Mouse (Mus musculus): ENCODE results near the gene Enkd1. TPM values are rescaled to one million over a fixed set of nuclear protein-coding genes. Genes with fewer than 3 reads are reported as not detected.
A peak's percentile ranks its signal among the peaks of the same experiment; 100 is the strongest.

The Enkd1 gene
- polyA plus RNA-seq, 1 experiment from 2014 or later, result 13.3 TPM

DNA sequence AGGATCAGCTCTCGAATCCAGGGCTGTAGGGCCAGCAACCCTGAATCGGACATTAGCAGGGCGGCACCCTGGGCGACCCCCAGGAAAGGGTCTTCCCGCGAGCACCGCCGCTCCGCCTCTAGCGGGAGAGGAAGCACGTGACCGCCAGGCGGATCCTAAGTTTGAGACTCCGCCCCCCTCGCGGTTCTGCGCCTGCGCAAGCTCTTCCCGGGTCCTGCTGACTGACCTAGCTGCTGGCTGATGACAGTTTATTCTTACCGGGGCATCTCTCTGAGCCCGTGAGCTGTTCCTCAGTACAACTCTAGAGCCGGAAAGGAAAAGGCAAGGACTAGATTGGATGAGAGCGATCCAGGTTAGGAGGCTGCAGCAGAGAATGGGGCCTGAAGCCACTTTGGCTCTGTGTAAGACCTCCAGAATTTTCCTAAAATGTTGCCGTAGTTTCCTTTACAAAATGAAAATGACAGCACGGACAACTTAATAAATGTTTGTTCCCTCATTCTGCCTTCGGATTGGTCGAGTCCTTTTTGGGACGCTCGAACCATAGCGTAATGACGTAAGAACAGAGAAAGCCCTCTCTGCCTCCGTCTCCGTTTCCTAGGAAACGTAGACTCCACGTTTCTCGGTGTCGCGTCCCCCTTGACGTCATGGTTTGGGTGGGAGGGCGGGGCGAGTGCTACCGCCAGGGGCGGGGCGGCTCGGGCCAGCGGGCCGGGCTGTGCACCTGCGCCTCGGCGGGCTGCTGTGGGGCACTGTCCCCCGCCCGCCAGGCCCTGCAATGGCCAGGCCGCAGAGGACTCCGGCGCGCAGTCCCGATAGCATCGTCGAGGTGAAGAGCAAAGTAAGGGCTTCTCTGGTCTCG, 6.8 kb downstream of the Enkd1 start, which contains the start of the genes Acd and Pard6a:
Gene Acd, minus strand, starts transcription at position 137 of the 859 bp plus-strand sequence.
Gene Pard6a, plus strand, starts transcription at position 183 of the 859 bp plus-strand sequence.
- peaks cover 49% of the 10 kb centered on the region for H3K36me3 ChIP-seq
- peak within 1 kb of the TSS; percentile 96 for H3K27ac ChIP-seq (replicated peaks)
- H3K9me3 ChIP-seq, result no peaks in the 10 kb centered on the region
- peak; percentile 73 for ATAC-seq (ENCODE audit: extremely low read depth, insufficient number of reproducible peaks, low FRiP score, low TSS enrichment)
- peaks cover 22% of the 10 kb centered on the region for H3K4me1 ChIP-seq
- H3K4me2 ChIP-seq, result peak within 1 kb of the TSS; percentile 97
- H3K27me3 ChIP-seq (replicated peaks), result no peaks in the 10 kb centered on the region
- H3K9ac ChIP-seq, result peak within 1 kb of the TSS; percentile 85
- under 1% methylated on average over 60 of the region's 60 CpGs for WGBS
- peak within 1 kb of the TSS; percentile 84 for H3K4me3 ChIP-seq

GRCm38 (mm10) chr8:105700566-105700965, 7.4 kb downstream of the Enkd1 start:
- H3K36me3 ChIP-seq, result peaks cover 51% of the 10 kb centered on the region
- under 1% methylated on average over 21 of the region's 21 CpGs for WGBS
- H3K27ac ChIP-seq (replicated peaks), result peak overlapping the region; percentile 96
- H3K4me1 ChIP-seq, result peaks cover 22% of the 10 kb centered on the region
- H3K4me3 ChIP-seq, result peak overlapping the region; percentile 84
- H3K9ac ChIP-seq, result peak overlapping the region; percentile 85
- H3K9me3 ChIP-seq, result no peaks in the 10 kb centered on the region
- peak; percentile 33; the same call in 1 of the 2 replicates for ATAC-seq (ENCODE audit: extremely low read depth, insufficient number of reproducible peaks, low FRiP score, low TSS enrichment)
- H3K4me2 ChIP-seq, result peak overlapping the region; percentile 97
- peaks cover 2% of the 10 kb centered on the region; the same call in 1 of the 2 replicates for H3K27me3 ChIP-seq (replicated peaks)

DNA sequence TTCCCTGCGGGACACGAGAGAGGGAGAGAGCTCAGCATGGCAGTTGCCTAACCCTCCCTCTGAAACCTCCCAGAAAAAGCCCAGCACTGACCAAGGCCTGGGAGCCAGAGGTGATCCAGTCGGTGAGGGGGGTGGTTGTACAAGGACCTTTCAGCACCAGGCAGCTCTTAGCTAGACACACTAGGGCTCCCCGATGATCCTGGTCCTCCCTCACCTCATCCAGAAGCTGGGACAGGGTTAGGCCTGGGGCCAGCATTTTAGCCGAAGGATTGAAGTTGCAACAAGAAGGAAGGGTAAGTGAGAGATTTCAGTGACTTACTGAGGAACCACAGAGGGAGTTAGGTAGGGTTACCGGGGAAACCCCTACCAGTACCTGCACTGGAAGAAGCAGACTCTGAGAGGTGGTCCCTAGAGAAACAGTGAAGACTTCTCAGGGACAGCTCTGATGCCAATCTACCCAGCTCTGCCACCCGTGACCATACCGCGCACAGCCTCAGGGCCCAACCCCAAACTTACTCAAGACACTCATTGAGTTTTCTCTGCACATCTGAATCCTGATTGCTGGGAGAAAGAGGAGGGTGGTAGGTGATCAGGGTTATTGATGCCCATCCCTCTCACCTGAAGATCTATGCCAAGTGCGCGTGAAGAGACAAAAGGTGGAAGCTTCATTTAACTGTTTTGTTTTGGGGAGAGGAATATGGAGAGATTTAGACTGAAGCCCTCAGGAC, 8.4 kb downstream of the Enkd1 start:
- Histone ChIP-seq H3K4me1 (peaks cover 22% of the 10 kb centered on the region), H3K27me3 (replicated peaks) (peaks cover 11% of the 10 kb centered on the region), H3K9me3 (no peaks in the 10 kb centered on the region), H3K4me2 (peak overlapping the region; percentile 97), H3K4me3 (peak overlapping the region; percentile 84), H3K27ac (replicated peaks) (no peak overlapping the region), H3K9ac (peak overlapping the region; percentile 85), H3K36me3 (peaks cover 52% of the 10 kb centered on the region)
- no peak for ATAC-seq (ENCODE audit: extremely low read depth, insufficient number of reproducible peaks, low FRiP score, low TSS enrichment)
- 85% methylated on average over 11 of the region's 11 CpGs for WGBS

DNA sequence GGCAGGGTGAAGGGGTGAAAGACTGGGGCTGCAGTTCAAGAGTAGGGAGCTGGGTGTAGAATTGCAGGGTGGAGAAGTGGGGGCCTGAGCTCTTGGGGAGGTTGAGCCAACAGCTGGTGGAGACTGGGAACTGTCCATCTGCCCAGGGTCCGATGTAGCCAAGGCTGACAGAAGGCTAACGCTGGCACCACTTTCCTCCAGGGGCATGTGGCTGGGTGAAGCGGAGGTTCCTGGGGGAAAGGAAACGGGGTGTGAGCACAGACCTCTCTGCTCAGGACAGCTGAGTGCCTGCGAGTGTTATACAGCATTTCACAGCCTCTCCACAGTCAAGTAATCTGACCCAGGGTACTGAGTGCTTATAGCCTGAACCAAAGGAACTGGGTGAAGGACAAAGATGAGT, 9.3 kb downstream of the Enkd1 start:
- Histone ChIP-seq H3K27ac (replicated peaks) (no peak overlapping the region), H3K27me3 (replicated peaks) (peaks cover 21% of the 10 kb centered on the region), H3K9ac (no peak overlapping the region), H3K4me3 (no peak overlapping the region), H3K4me2 (no peak overlapping the region), H3K9me3 (no peaks in the 10 kb centered on the region), H3K36me3 (peaks cover 46% of the 10 kb centered on the region), H3K4me1 (peaks cover 31% of the 10 kb centered on the region)
- 86% methylated on average over 5 of the region's 5 CpGs for WGBS
- ATAC-seq (ENCODE audit: extremely low read depth, insufficient number of reproducible peaks, low FRiP score, low TSS enrichment), result no peak

DNA sequence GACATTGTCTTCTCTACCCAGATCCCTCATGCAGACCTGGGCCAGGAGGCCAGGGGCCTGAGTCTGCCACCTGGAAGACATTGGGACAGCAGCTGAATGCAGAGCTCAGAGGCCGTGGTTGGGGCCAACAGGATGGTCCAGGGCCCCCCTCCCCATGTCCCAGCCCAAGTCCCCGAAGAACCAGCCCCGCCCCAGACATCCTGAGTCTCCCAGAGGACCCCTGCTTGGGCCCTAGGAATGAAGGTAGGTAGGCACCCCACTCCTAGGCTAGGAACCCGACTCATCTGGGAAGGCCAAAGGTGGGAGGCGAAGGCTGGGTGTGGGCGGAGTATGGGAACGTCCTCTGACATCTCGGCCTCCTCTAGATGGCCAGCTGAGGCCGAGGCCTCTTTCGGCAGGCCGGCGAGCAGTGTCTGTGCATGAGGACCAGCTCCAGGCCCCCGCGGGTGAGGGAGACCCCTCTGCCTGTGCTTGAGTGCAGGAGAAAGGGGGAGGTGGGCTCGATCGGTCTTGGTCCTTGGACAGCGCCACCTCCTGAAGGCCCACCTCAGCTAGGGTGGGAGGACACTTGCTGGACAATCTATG, 10.7 kb downstream of the Enkd1 start:
- Histone ChIP-seq H3K27me3 (replicated peaks) (peaks cover 25% of the 10 kb centered on the region), H3K36me3 (peaks cover 40% of the 10 kb centered on the region), H3K4me3 (no peak overlapping the region), H3K9ac (no peak overlapping the region), H3K4me2 (no peak overlapping the region), H3K4me1 (peaks cover 30% of the 10 kb centered on the region), H3K27ac (replicated peaks) (no peak overlapping the region), H3K9me3 (no peaks in the 10 kb centered on the region)
- no peak for ATAC-seq (ENCODE audit: extremely low read depth, insufficient number of reproducible peaks, low FRiP score, low TSS enrichment)
- WGBS, result 83% methylated on average over 17 of the region's 17 CpGs

GRCm38 (mm10) chr8:105695080-105695780, 12.8 kb downstream of the Enkd1 start:
- Histone ChIP-seq H3K9me3 (no peaks in the 10 kb centered on the region), H3K4me1 (peaks cover 20% of the 10 kb centered on the region), H3K4me3 (no peak overlapping the region), H3K4me2 (no peak overlapping the region), H3K36me3 (peaks cover 40% of the 10 kb centered on the region), H3K27me3 (replicated peaks) (peaks cover 32% of the 10 kb centered on the region), H3K27ac (replicated peaks) (no peak overlapping the region), H3K9ac (no peak overlapping the region)
- 69% methylated on average over 30 of the region's 30 CpGs for WGBS
- ATAC-seq (ENCODE audit: extremely low read depth, insufficient number of reproducible peaks, low FRiP score, low TSS enrichment), result no peak

GRCm38 (mm10) chr8:105694051-105694799, 13.8 kb downstream of the Enkd1 start:
- Histone ChIP-seq H3K4me2 (peak overlapping the region; percentile 91), H3K36me3 (peaks cover 37% of the 10 kb centered on the region), H3K9ac (peak overlapping the region; percentile 71), H3K4me3 (peak overlapping the region; percentile 56), H3K9me3 (no peaks in the 10 kb centered on the region), H3K27ac (replicated peaks) (no peak overlapping the region), H3K4me1 (peaks cover 12% of the 10 kb centered on the region), H3K27me3 (replicated peaks) (peaks cover 42% of the 10 kb centered on the region)
- 8% methylated on average over 40 of the region's 40 CpGs for WGBS
- 0 out of 2 replicates have a peak, but pooled peaks have one; percentile 6 for ATAC-seq (ENCODE audit: extremely low read depth, insufficient number of reproducible peaks, low FRiP score, low TSS enrichment)

DNA sequence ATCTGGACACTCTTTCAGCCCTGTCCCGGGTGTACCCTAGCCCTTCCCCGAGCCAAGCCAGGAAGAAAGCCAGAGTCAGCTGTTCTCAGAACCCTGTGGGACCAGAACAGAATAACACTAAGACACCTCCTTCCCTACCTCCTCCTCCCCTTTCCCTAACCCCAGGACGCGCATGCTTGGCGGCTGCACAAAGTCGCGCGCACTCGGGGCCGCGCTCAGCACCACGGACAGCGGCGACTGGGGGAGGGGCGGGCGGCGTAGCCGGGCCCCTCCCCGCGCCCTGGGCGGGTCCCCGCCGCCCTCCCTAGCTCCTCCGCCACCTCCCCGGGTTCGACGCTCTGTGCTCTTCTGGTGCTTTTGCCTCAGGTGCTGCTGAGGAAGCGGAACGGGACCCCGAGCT, 14.4 kb downstream of the Enkd1 start:
- peak; percentile 5 for ATAC-seq (ENCODE audit: extremely low read depth, insufficient number of reproducible peaks, low FRiP score, low TSS enrichment)
- Histone ChIP-seq H3K9me3 (no peaks in the 10 kb centered on the region), H3K9ac (peak overlapping the region; percentile 71), H3K27ac (replicated peaks) (no peak overlapping the region), H3K27me3 (replicated peaks) (peaks cover 48% of the 10 kb centered on the region), H3K4me1 (peaks cover 12% of the 10 kb centered on the region), H3K36me3 (peaks cover 32% of the 10 kb centered on the region), H3K4me3 (peak overlapping the region; percentile 56), H3K4me2 (peak overlapping the region; percentile 91)
- whole genome bisulfite sequencing, result 4% methylated on average over 28 of the region's 30 CpGs

GRCm38 (mm10) chr8:105692449-105693182, 15.4 kb downstream of the Enkd1 start:
- H3K27me3 ChIP-seq (replicated peaks), result peaks cover 58% of the 10 kb centered on the region
- 90% methylated on average over 11 of the region's 11 CpGs for WGBS
- peaks cover 22% of the 10 kb centered on the region for H3K36me3 ChIP-seq
- H3K27ac ChIP-seq (replicated peaks), result no peak overlapping the region
- no peak overlapping the region for H3K4me3 ChIP-seq
- no peak overlapping the region for H3K9ac ChIP-seq
- H3K4me1 ChIP-seq, result peaks cover 16% of the 10 kb centered on the region
- no peak for ATAC-seq (ENCODE audit: extremely low read depth, insufficient number of reproducible peaks, low FRiP score, low TSS enrichment)
- no peaks in the 10 kb centered on the region for H3K9me3 ChIP-seq
- no peak overlapping the region for H3K4me2 ChIP-seq

DNA sequence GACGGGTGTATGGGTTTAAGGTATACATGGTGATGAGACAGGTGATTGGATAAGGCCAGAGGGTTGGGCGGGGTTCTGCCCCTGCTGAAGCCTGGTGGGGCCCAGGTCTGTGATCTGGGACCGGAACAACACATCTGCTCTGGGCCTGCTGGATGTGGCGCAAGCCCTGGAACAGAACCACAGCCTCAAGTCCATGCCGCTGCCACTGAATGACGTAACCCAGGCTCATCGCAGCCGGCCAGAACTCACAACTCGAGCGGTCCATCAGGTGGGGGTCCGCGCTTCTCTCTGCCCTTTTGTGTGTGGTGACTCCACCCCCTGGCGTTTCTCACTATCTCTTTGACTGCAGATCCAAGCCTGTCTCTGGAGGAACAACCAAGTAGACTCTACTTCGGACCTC, 17.0 kb downstream of the Enkd1 start:
- ATAC-seq (ENCODE audit: extremely low read depth, insufficient number of reproducible peaks, low FRiP score, low TSS enrichment), result no peak
- Histone ChIP-seq H3K36me3 (peaks cover 8% of the 10 kb centered on the region), H3K27me3 (replicated peaks) (peaks cover 58% of the 10 kb centered on the region), H3K27ac (replicated peaks) (no peak overlapping the region), H3K4me1 (peaks cover 19% of the 10 kb centered on the region), H3K9me3 (no peaks in the 10 kb centered on the region), H3K4me2 (no peak overlapping the region), H3K4me3 (no peak overlapping the region), H3K9ac (no peak overlapping the region)
- WGBS, result 72% methylated on average over 14 of the region's 14 CpGs

Data from heart, embryonic 13.5 days (tissue).